In genomic region chr1:162636516-162636915, GRCm38 (mm10) we compare ENCODE assay signal across 36 mouse cellular contexts. TPM values are rescaled to one million over a fixed set of nuclear protein-coding genes. Genes with fewer than 3 reads are reported as not detected.
"Had no signal": no experiment of that assay in that cellular context is flagged by ENCODE, and none has a peak within 500 bp of the region (broad histone marks: within the 10 kb centered on the region; RNA-seq: fewer than 3 reads in every experiment).

No protein-coding gene starts in this region.

- H3K36me3 ChIP-seq: heart, embryonic 13.5 days; heart, embryonic 15.5 days; hindbrain, embryonic 10.5 days; hindbrain, embryonic 12.5 days; intestine, embryonic 15.5 days; kidney, embryonic 15.5 days; liver, embryonic 12.5 days had no signal

- H3K4me1 ChIP-seq: heart, embryonic 13.5 days; heart, embryonic 15.5 days; hindbrain, embryonic 12.5 days; liver, embryonic 12.5 days had no signal

- H3K4me2 ChIP-seq: heart, embryonic 13.5 days; heart, embryonic 15.5 days; hindbrain, embryonic 12.5 days; hindbrain, embryonic 14.5 days; intestine, embryonic 15.5 days; kidney, embryonic 15.5 days; liver, embryonic 12.5 days had no signal

- H3K9ac ChIP-seq: forebrain, postnatal 0 days; heart, embryonic 13.5 days; heart, embryonic 15.5 days; hindbrain, embryonic 12.5 days; hindbrain, embryonic 14.5 days; intestine, embryonic 15.5 days; kidney, embryonic 15.5 days; liver, embryonic 12.5 days; liver, embryonic 14.5 days had no signal

- ATAC-seq: forebrain, postnatal 0 days; hindbrain, embryonic 16.5 days; inflammation-experienced regulatory T-cells, adult 6 months; intestine, embryonic 15.5 days; intestine, postnatal 0 days; liver, embryonic 12.5 days had no signal

- H3K4me3 ChIP-seq: heart, embryonic 13.5 days; heart, embryonic 15.5 days; hindbrain, embryonic 10.5 days; hindbrain, embryonic 12.5 days; intestine, embryonic 15.5 days; kidney, embryonic 15.5 days; layer of hippocampus, adult 2 months; left cerebral cortex, adult 2 months; liver, embryonic 12.5 days had no signal

- DNase-seq: forebrain, postnatal 0 days; gastrocnemius, postnatal 10 days; gastrocnemius, postnatal 25 days; heart, postnatal 4 days; kidney, adult 18-20 months; kidney, adult 9 months; kidney, postnatal 25 days; kidney, postnatal 4 days; lung, adult 18-20 months had no signal

- H3K27me3 ChIP-seq: heart, embryonic 13.5 days; heart, embryonic 15.5 days; hindbrain, embryonic 12.5 days; intestine, embryonic 15.5 days; kidney, embryonic 15.5 days had no signal

- H3K27ac ChIP-seq: heart, embryonic 13.5 days; heart, embryonic 15.5 days; hindbrain, embryonic 10.5 days; hindbrain, embryonic 12.5 days; hindbrain, embryonic 14.5 days; intestine, embryonic 15.5 days; kidney, embryonic 15.5 days; kidney, postnatal 0 days; layer of hippocampus, adult 2 months; left cerebral cortex, adult 2 months; liver, embryonic 12.5 days; liver, embryonic 14.5 days had no signal

- H3K9me3 ChIP-seq: heart, embryonic 15.5 days; hindbrain, embryonic 10.5 days; hindbrain, embryonic 12.5 days; intestine, embryonic 15.5 days; kidney, embryonic 15.5 days; liver, embryonic 12.5 days had no signal

RNA-seq across cellular contexts. Expression of gene Myoc, which starts 2.4 kb away (rescaled TPM):
- total RNA-seq: forebrain, postnatal 0 days; granulocyte monocyte progenitor cell, adult 5-6 weeks; liver, adult 2 months had no signal
- polyA plus RNA-seq: heart, embryonic 13.5 days; heart, embryonic 15.5 days; heart, postnatal 0 days; hindbrain, embryonic 12.5 days; hindbrain, embryonic 14.5 days; inflammation-experienced regulatory T-cells, adult 6 months; limb, embryonic 11.5 days; liver, adult 2 months; liver, embryonic 12.5 days; liver, embryonic 16.5 days had no signal

RNA-seq across cellular contexts. Expression of gene Myocos, which starts 21.5 kb away (rescaled TPM):
- total RNA-seq: forebrain, postnatal 0 days; gastrocnemius, postnatal 10 days; gastrocnemius, postnatal 25 days; gastrocnemius, postnatal 4 days; granulocyte monocyte progenitor cell, adult 5-6 weeks; heart, postnatal 25 days; heart, postnatal 4 days; layer of hippocampus, adult 2 months; layer of hippocampus, postnatal 10 days; layer of hippocampus, postnatal 25 days; left cerebral cortex, adult 2 months; left cerebral cortex, postnatal 14 days; left cerebral cortex, postnatal 36 days; liver, adult 2 months had no signal
- polyA plus RNA-seq: forebrain, postnatal 0 days; heart, embryonic 13.5 days; heart, embryonic 15.5 days; heart, postnatal 0 days; hindbrain, embryonic 10.5 days; hindbrain, embryonic 12.5 days; hindbrain, embryonic 14.5 days; hindbrain, embryonic 16.5 days; inflammation-experienced regulatory T-cells, adult 6 months; intestine, embryonic 15.5 days; intestine, postnatal 0 days; kidney, embryonic 15.5 days; kidney, postnatal 0 days; limb, embryonic 11.5 days; limb, embryonic 14.5 days; liver, adult 2 months; liver, embryonic 12.5 days; liver, embryonic 14.5 days; liver, embryonic 16.5 days had no signal
